ENCODE assay signal across 10 mouse cellular contexts in genomic region chr5:38476861-38477565, GRCm38 (mm10). TPM values are rescaled to one million over a fixed set of nuclear protein-coding genes. Genes with fewer than 3 reads are reported as not detected.
DNase-seq lines count a peak whose midpoint lies in the region; ATAC-seq and TF ChIP-seq lines count a peak whose summit lies in the region.
"Had no signal": no experiment of that assay in that cellular context is flagged by ENCODE, and none has a peak within 500 bp of the region (broad histone marks: within the 10 kb centered on the region; RNA-seq: fewer than 3 reads in every experiment).

No protein-coding gene starts in this region.

- DNase-seq in heart, adult 2 months, result peak; percentile 26 to 57
- DNase-seq in heart, postnatal 25 days (ENCODE audit: low spot score), result no peak
- DNase-seq in urinary bladder, postnatal 25 days (ENCODE audit: low spot score), result peak; percentile 32
- DNase-seq in urinary bladder, postnatal 10 days (ENCODE audit: low spot score), result no peak
- peak; percentile 7 for DNase-seq in gastrocnemius, postnatal 25 days
- no peak for DNase-seq in lung, embryonic 14.5 days
- DNase-seq in hindbrain, embryonic 11.5 days (ENCODE audit: low spot score), result no peak

- no peak for TF ChIP-seq POLR2A in heart, adult 2 months (IDR thresholded peaks at IDR 0.05; ENCODE audit: insufficient read depth, low read depth, low read length)

- H3K36me3 ChIP-seq in heart, adult 2 months (ENCODE audit: control insufficient read depth, insufficient read depth, low read length), result no peaks in the 10 kb centered on the region
- no peaks in the 10 kb centered on the region for H3K36me3 ChIP-seq in lung, embryonic 14.5 days (ENCODE audit: insufficient read depth)
- H3K36me3 ChIP-seq in hindbrain, embryonic 11.5 days (ENCODE audit: control insufficient read depth, insufficient read depth, low read length), result no peaks in the 10 kb centered on the region
- no peaks in the 10 kb centered on the region for H3K36me3 ChIP-seq in forebrain, embryonic 13.5 days (ENCODE audit: poor library complexity, severe bottlenecking)
- H3K36me3 ChIP-seq: embryonic facial prominence, embryonic 15.5 days; limb, embryonic 12.5 days had no signal

- no peak overlapping the region for H3K27ac ChIP-seq in heart, adult 2 months
- no peak overlapping the region for H3K27ac ChIP-seq in lung, embryonic 14.5 days (ENCODE audit: low read depth)
- no peak overlapping the region for H3K27ac ChIP-seq in hindbrain, embryonic 11.5 days (ENCODE audit: low read depth, low read length)
- H3K27ac ChIP-seq in forebrain, embryonic 13.5 days, result no peak overlapping the region
- H3K27ac ChIP-seq: embryonic facial prominence, embryonic 15.5 days; limb, embryonic 12.5 days had no signal

- H3K4me1 ChIP-seq in heart, adult 2 months (ENCODE audit: control insufficient read depth, insufficient read depth, low read length), result peaks cover 8% of the 10 kb centered on the region
- H3K4me1 ChIP-seq in lung, embryonic 14.5 days (ENCODE audit: insufficient read depth), result peaks cover 8% of the 10 kb centered on the region; the same call in 1 of the 2 replicates
- H3K4me1 ChIP-seq in hindbrain, embryonic 11.5 days (replicated peaks; ENCODE audit: control insufficient read depth, insufficient read depth, low read length), result peaks cover 3% of the 10 kb centered on the region; the same call in 1 of the 2 replicates
- H3K4me1 ChIP-seq in forebrain, embryonic 13.5 days, result peaks cover 13% of the 10 kb centered on the region

- H3K9me3 ChIP-seq in lung, embryonic 14.5 days (ENCODE audit: low read depth, low read length), result no peaks in the 10 kb centered on the region
- no peaks in the 10 kb centered on the region for H3K9me3 ChIP-seq in hindbrain, embryonic 11.5 days (ENCODE audit: control insufficient read depth, low read length)
- no peaks in the 10 kb centered on the region for H3K9me3 ChIP-seq in forebrain, embryonic 13.5 days (replicated peaks)
- H3K9me3 ChIP-seq: embryonic facial prominence, embryonic 15.5 days; limb, embryonic 12.5 days had no signal

- H3K4me3 ChIP-seq in heart, adult 2 months, result no peak overlapping the region
- H3K4me3 ChIP-seq in lung, embryonic 14.5 days (ENCODE audit: low read depth, low read length), result no peak overlapping the region
- no peak overlapping the region for H3K4me3 ChIP-seq in hindbrain, embryonic 11.5 days (ENCODE audit: low read depth, low read length)
- H3K4me3 ChIP-seq in forebrain, embryonic 13.5 days, result no peak overlapping the region
- H3K4me3 ChIP-seq: embryonic facial prominence, embryonic 15.5 days; limb, embryonic 12.5 days had no signal

- H3K4me2 ChIP-seq in lung, embryonic 14.5 days, result no peak overlapping the region
- no peak overlapping the region for H3K4me2 ChIP-seq in hindbrain, embryonic 11.5 days (replicated peaks; ENCODE audit: low read depth, low read length)
- no peak overlapping the region for H3K4me2 ChIP-seq in forebrain, embryonic 13.5 days
- H3K4me2 ChIP-seq: embryonic facial prominence, embryonic 15.5 days; limb, embryonic 12.5 days had no signal

- H3K27me3 ChIP-seq in heart, adult 2 months (ENCODE audit: control insufficient read depth, insufficient read depth, low read length), result no peaks in the 10 kb centered on the region
- H3K27me3 ChIP-seq in lung, embryonic 14.5 days (ENCODE audit: insufficient read depth, low read length), result no peaks in the 10 kb centered on the region
- no peaks in the 10 kb centered on the region for H3K27me3 ChIP-seq in hindbrain, embryonic 11.5 days (ENCODE audit: control insufficient read depth, insufficient read depth, low read length)
- H3K27me3 ChIP-seq in forebrain, embryonic 13.5 days, result peaks cover 2% of the 10 kb centered on the region; the same call in 1 of the 2 replicates
- H3K27me3 ChIP-seq: embryonic facial prominence, embryonic 15.5 days; limb, embryonic 12.5 days had no signal

- no peak for TF ChIP-seq EP300 in heart, adult 2 months (IDR thresholded peaks at IDR 0.05; ENCODE audit: insufficient read depth, low read depth, low read length)

- ATAC-seq in lung, embryonic 14.5 days (ENCODE audit: insufficient read depth), result no peak
- ATAC-seq in hindbrain, embryonic 11.5 days (ENCODE audit: low FRiP score), result no peak
- no peak for ATAC-seq in forebrain, embryonic 13.5 days

- TF ChIP-seq CTCF in heart, adult 2 months (IDR thresholded peaks at IDR 0.05), result peak; percentile 67
- TF ChIP-seq CTCF in lung, embryonic 14.5 days (IDR thresholded peaks at IDR 0.05; ENCODE audit: low read depth), result peak; percentile 32; the same call in 1 of the 2 replicates

- intact Hi-C loops in heart, adult 2 months (cut with DNase I), result no loop called here
- intact Hi-C loops in heart, postnatal 25 days (cut with DNase I), result no loop called here

- no peak overlapping the region for H3K9ac ChIP-seq in heart, adult 2 months (ENCODE audit: low read depth, low read length)
- H3K9ac ChIP-seq in lung, embryonic 14.5 days, result no peak overlapping the region
- no peak overlapping the region for H3K9ac ChIP-seq in hindbrain, embryonic 11.5 days (ENCODE audit: low read depth, low read length)
- H3K9ac ChIP-seq in forebrain, embryonic 13.5 days, result no peak overlapping the region
- H3K9ac ChIP-seq: embryonic facial prominence, embryonic 15.5 days; limb, embryonic 12.5 days had no signal

- 91% methylated on average over 25 of the region's 25 CpGs for WGBS in heart, adult 2 months
- WGBS in lung, embryonic 14.5 days, result 88% methylated on average over 25 of the region's 25 CpGs
- 88% methylated on average over 25 of the region's 25 CpGs for WGBS in hindbrain, embryonic 11.5 days
- 89% methylated on average over 25 of the region's 25 CpGs for WGBS in forebrain, embryonic 13.5 days

- H3K79me2 ChIP-seq in heart, adult 2 months (replicated peaks; ENCODE audit: control insufficient read depth, insufficient read depth, low read length), result no peaks in the 10 kb centered on the region

RNA-seq across cellular contexts. Expression of gene Slc2a9, which starts 25.9 kb away (rescaled TPM):
- 1 to 10 TPM; 1.3 to 1.6 TPM for total RNA-seq in heart, adult 2 months (2021)
- polyA plus RNA-seq in heart, adult 2 months (2012; rRNA removed), result 1.6 and 1.9 TPM in 2 replicates
- total RNA-seq in heart, postnatal 25 days (2021), result 1 to 10 TPM; 1.1 to 1.6 TPM
- under 1 TPM; 0.10 to 0.43 TPM for total RNA-seq in gastrocnemius, postnatal 25 days (2021)
- polyA plus RNA-seq in lung, embryonic 14.5 days (2014; fragmentation: Nextera tagmentation; extraction: Ambion mirVana), result 0.64 and 2.2 TPM in 2 replicates
- 0.13 and 0.15 TPM in 2 replicates for polyA plus RNA-seq in hindbrain, embryonic 11.5 days (2014; fragmentation: Nextera tagmentation; extraction: Ambion mirVana)
- 0.05 and 0.28 TPM in 2 replicates for polyA plus RNA-seq in forebrain, embryonic 13.5 days (2015; fragmentation: Nextera tagmentation; extraction: Ambion mirVana)

Comparison
In these comparisons a context has a peak if more than half of its experiments do, and no peak if none do; other contexts are left out.
1. DNase-seq: peak in heart, adult 2 months (2 of 2), urinary bladder, postnatal 25 days (single experiment) and gastrocnemius, postnatal 25 days (single experiment); none in heart, postnatal 25 days (single experiment), urinary bladder, postnatal 10 days (single experiment), lung, embryonic 14.5 days (single experiment) and hindbrain, embryonic 11.5 days (single experiment).